Comparison of ENCODE assay signal across 7 mouse cellular contexts in genomic region chr3:89391663-89392511, GRCm38 (mm10). TPM values are rescaled to one million over a fixed set of nuclear protein-coding genes. Genes with fewer than 3 reads are reported as not detected.
DNase-seq lines count a peak whose midpoint lies in the region; ATAC-seq and TF ChIP-seq lines count a peak whose summit lies in the region.

No protein-coding gene starts in this region.

- H3K4me2 ChIP-seq in embryonic facial prominence, embryonic 15.5 days (replicated peaks): peak overlapping the region; percentile 98
- peak overlapping the region; percentile 100 for H3K4me2 ChIP-seq in limb, embryonic 12.5 days
- H3K4me2 ChIP-seq in midbrain, postnatal 0 days (ENCODE audit: low read depth, low read length, poor library complexity, severe bottlenecking): peak overlapping the region; percentile 100

- H3K4me1 ChIP-seq in embryonic facial prominence, embryonic 15.5 days: peaks cover 87% of the 10 kb centered on the region
- peaks cover 64% of the 10 kb centered on the region for H3K4me1 ChIP-seq in limb, embryonic 12.5 days (replicated peaks)
- peaks cover 19% of the 10 kb centered on the region for H3K4me1 ChIP-seq in midbrain, postnatal 0 days (ENCODE audit: insufficient read depth, low read length)

- peak overlapping the region; percentile 58 for H3K4me3 ChIP-seq in embryonic facial prominence, embryonic 15.5 days (replicated peaks)
- H3K4me3 ChIP-seq in limb, embryonic 12.5 days (replicated peaks): peak overlapping the region; percentile 53
- H3K4me3 ChIP-seq in midbrain, postnatal 0 days (ENCODE audit: low read depth, low read length): peak overlapping the region; percentile 54

- under 1% methylated on average over 56 of the region's 56 CpGs for WGBS in embryonic facial prominence, embryonic 15.5 days
- WGBS in limb, embryonic 12.5 days: under 1% methylated on average over 53 of the region's 56 CpGs
- WGBS in midbrain, postnatal 0 days: under 1% methylated on average over 47 of the region's 56 CpGs

- H3K27ac ChIP-seq in embryonic facial prominence, embryonic 15.5 days (replicated peaks): peak overlapping the region; percentile 85
- no peak overlapping the region for H3K27ac ChIP-seq in limb, embryonic 12.5 days
- H3K27ac ChIP-seq in midbrain, postnatal 0 days (ENCODE audit: low read depth, low read length): 0 out of 2 replicates have a peak overlapping the region, but pooled peaks have one; percentile 38

- H3K9me3 ChIP-seq in embryonic facial prominence, embryonic 15.5 days (replicated peaks): no peaks in the 10 kb centered on the region
- H3K9me3 ChIP-seq in limb, embryonic 12.5 days: no peaks in the 10 kb centered on the region
- H3K9me3 ChIP-seq in midbrain, postnatal 0 days (ENCODE audit: low read length): no peaks in the 10 kb centered on the region

- TF ChIP-seq CTCF in midbrain, postnatal 0 days (IDR thresholded peaks at IDR 0.05): peak; percentile 25

- H3K36me3 ChIP-seq in embryonic facial prominence, embryonic 15.5 days: no peaks in the 10 kb centered on the region
- no peaks in the 10 kb centered on the region for H3K36me3 ChIP-seq in limb, embryonic 12.5 days
- H3K36me3 ChIP-seq in midbrain, postnatal 0 days (ENCODE audit: insufficient read depth, low read length): no peaks in the 10 kb centered on the region

- no peak for ATAC-seq in embryonic facial prominence, embryonic 15.5 days (ENCODE audit: insufficient number of reproducible peaks, low FRiP score, low TSS enrichment, low read depth)
- ATAC-seq in limb, embryonic 12.5 days (ENCODE audit: insufficient number of reproducible peaks, insufficient read depth, low FRiP score, low TSS enrichment, low read depth): no peak
- no peak for ATAC-seq in midbrain, postnatal 0 days (ENCODE audit: low FRiP score)

- peak overlapping the region; percentile 44 for H3K9ac ChIP-seq in embryonic facial prominence, embryonic 15.5 days
- H3K9ac ChIP-seq in limb, embryonic 12.5 days (replicated peaks): peak overlapping the region; percentile 54; the same call in 1 of the 2 replicates
- H3K9ac ChIP-seq in midbrain, postnatal 0 days (replicated peaks; ENCODE audit: low read length, poor library complexity, severe bottlenecking): peak overlapping the region; percentile 61

- peak; percentile 67 for DNase-seq in ES-CJ7 (ENCODE audit: low read depth, low spot score)
- DNase-seq in adrenal gland, adult 2 months: peak; percentile 91
- peak; percentile 57 to 80 for DNase-seq in heart, postnatal 36 days
- DNase-seq in midbrain, postnatal 0 days (ENCODE audit: low spot score): peak; percentile 27
- peak; percentile 54 for DNase-seq in yolk sac, embryonic 10.5 days (ENCODE audit: low spot score)

- intact Hi-C loops in heart, postnatal 36 days (cut with DNase I): loop anchor here (2.0 kb wide), 1 partner anchor 13 kb away; no protein-coding TSS in a partner anchor

- H3K27me3 ChIP-seq in embryonic facial prominence, embryonic 15.5 days: no peaks in the 10 kb centered on the region
- peaks cover 26% of the 10 kb centered on the region for H3K27me3 ChIP-seq in limb, embryonic 12.5 days
- peaks cover 14% of the 10 kb centered on the region; the same call in 1 of the 2 replicates for H3K27me3 ChIP-seq in midbrain, postnatal 0 days (ENCODE audit: insufficient read depth, low read length)

RNA-seq across cellular contexts. Expression of gene Zbtb7b, which starts 2.7 kb away (rescaled TPM):
- 100 to 1,000 TPM in 1 of 2 experiments, 10 to 100 TPM in 1; 84.0 to 102 TPM for total RNA-seq in adrenal gland, adult 2 months (2021)
- 117 and 121 TPM in 2 replicates for polyA plus RNA-seq in adrenal gland, adult 2 months (2012; rRNA removed)
- polyA plus RNA-seq in embryonic facial prominence, embryonic 15.5 days (2015; fragmentation: Nextera tagmentation; extraction: Ambion mirVana): 8.2 and 9.0 TPM in 2 replicates
- 10 to 100 TPM; 20.8 to 23.5 TPM for total RNA-seq in heart, postnatal 36 days (2021)
- 0.79 and 1.2 TPM in 2 replicates for polyA plus RNA-seq in limb, embryonic 12.5 days (2016; fragmentation: Nextera tagmentation; extraction: Ambion mirVana)
- total RNA-seq in midbrain, postnatal 0 days (2014; rRNA removed): 2.2 and 4.4 TPM in 2 replicates
- polyA plus RNA-seq in midbrain, postnatal 0 days (2015; fragmentation: Nextera tagmentation; extraction: Ambion mirVana): 0.53 and 0.88 TPM in 2 replicates

RNA-seq across cellular contexts. Expression of gene Lenep, which starts 10.7 kb away (rescaled TPM):
- 1 to 10 TPM; 1.7 to 1.8 TPM for total RNA-seq in adrenal gland, adult 2 months (2021)
- polyA plus RNA-seq in adrenal gland, adult 2 months (2012; rRNA removed): 0.58 TPM in 1 of 2 replicates, not detected in the other
- 0.25 and 0.91 TPM in 2 replicates for polyA plus RNA-seq in embryonic facial prominence, embryonic 15.5 days (2015; fragmentation: Nextera tagmentation; extraction: Ambion mirVana)
- under 1 TPM; 0.24 to 0.72 TPM for total RNA-seq in heart, postnatal 36 days (2021)
- polyA plus RNA-seq in limb, embryonic 12.5 days (2016; fragmentation: Nextera tagmentation; extraction: Ambion mirVana): 1.0 TPM in 1 of 2 replicates, not detected in the other
- 1.8 and 2.3 TPM in 2 replicates for total RNA-seq in midbrain, postnatal 0 days (2014; rRNA removed)
- 0.27 TPM in 1 of 2 replicates, not detected in the other for polyA plus RNA-seq in midbrain, postnatal 0 days (2015; fragmentation: Nextera tagmentation; extraction: Ambion mirVana)

RNA-seq across cellular contexts. Expression of gene Flad1, which starts 19.8 kb away (rescaled TPM):
- 10 to 100 TPM; 32.2 to 50.7 TPM for total RNA-seq in adrenal gland, adult 2 months (2021)
- polyA plus RNA-seq in adrenal gland, adult 2 months (2012; rRNA removed): 33.2 and 45.2 TPM in 2 replicates
- 28.5 and 34.6 TPM in 2 replicates for polyA plus RNA-seq in embryonic facial prominence, embryonic 15.5 days (2015; fragmentation: Nextera tagmentation; extraction: Ambion mirVana)
- total RNA-seq in heart, postnatal 36 days (2021): 10 to 100 TPM; 44.0 to 55.1 TPM
- polyA plus RNA-seq in limb, embryonic 12.5 days (2016; fragmentation: Nextera tagmentation; extraction: Ambion mirVana): 25.0 and 26.4 TPM in 2 replicates
- total RNA-seq in midbrain, postnatal 0 days (2014; rRNA removed): 32.0 and 34.1 TPM in 2 replicates
- 26.0 and 29.3 TPM in 2 replicates for polyA plus RNA-seq in midbrain, postnatal 0 days (2015; fragmentation: Nextera tagmentation; extraction: Ambion mirVana)

RNA-seq across cellular contexts. Expression of gene Cks1b, which starts 26.3 kb away (rescaled TPM):
- 10 to 100 TPM; 17.3 to 21.5 TPM for total RNA-seq in adrenal gland, adult 2 months (2021)
- 9.3 and 9.7 TPM in 2 replicates for polyA plus RNA-seq in adrenal gland, adult 2 months (2012; rRNA removed)
- 342 and 356 TPM in 2 replicates for polyA plus RNA-seq in embryonic facial prominence, embryonic 15.5 days (2015; fragmentation: Nextera tagmentation; extraction: Ambion mirVana)
- 1 to 10 TPM; 5.1 to 5.4 TPM for total RNA-seq in heart, postnatal 36 days (2021)
- 585 and 619 TPM in 2 replicates for polyA plus RNA-seq in limb, embryonic 12.5 days (2016; fragmentation: Nextera tagmentation; extraction: Ambion mirVana)
- total RNA-seq in midbrain, postnatal 0 days (2014; rRNA removed): 22.4 and 29.2 TPM in 2 replicates
- polyA plus RNA-seq in midbrain, postnatal 0 days (2015; fragmentation: Nextera tagmentation; extraction: Ambion mirVana): 68.6 and 69.6 TPM in 2 replicates

RNA-seq across cellular contexts. Expression of gene Shc1, which starts 26.4 kb away (rescaled TPM):
- total RNA-seq in adrenal gland, adult 2 months (2021): 100 to 1,000 TPM in 1 of 2 experiments, 10 to 100 TPM in 1; 69.6 to 113 TPM
- polyA plus RNA-seq in adrenal gland, adult 2 months (2012; rRNA removed): 62.6 and 67.4 TPM in 2 replicates
- 110 and 113 TPM in 2 replicates for polyA plus RNA-seq in embryonic facial prominence, embryonic 15.5 days (2015; fragmentation: Nextera tagmentation; extraction: Ambion mirVana)
- total RNA-seq in heart, postnatal 36 days (2021): 10 to 100 TPM; 34.1 to 36.6 TPM
- 84.4 and 90.9 TPM in 2 replicates for polyA plus RNA-seq in limb, embryonic 12.5 days (2016; fragmentation: Nextera tagmentation; extraction: Ambion mirVana)
- 21.7 and 24.9 TPM in 2 replicates for total RNA-seq in midbrain, postnatal 0 days (2014; rRNA removed)
- 11.0 and 12.7 TPM in 2 replicates for polyA plus RNA-seq in midbrain, postnatal 0 days (2015; fragmentation: Nextera tagmentation; extraction: Ambion mirVana)

Comparison
In these comparisons a context has a peak if more than half of its experiments do, and no peak if none do; other contexts are left out.
1. DNase-seq: peak in every context shown above with its lines; median percentile 91 in adrenal gland, adult 2 months; 68 in heart, postnatal 36 days; 67 in ES-CJ7; 54 in yolk sac, embryonic 10.5 days; 27 in midbrain, postnatal 0 days.
2. RNA of gene Zbtb7b, which starts 2.7 kb away (polyA plus RNA-seq): 117 to 121 TPM in adrenal gland, adult 2 months; 8.2 to 9.0 TPM in embryonic facial prominence, embryonic 15.5 days, 0.79 to 1.2 TPM in limb, embryonic 12.5 days and 0.53 to 0.88 TPM in midbrain, postnatal 0 days; every median in the first group is over 10 times any median in the second.
3. Peak in every context shown above with its lines, with median percentiles within 50 percentile points of each other: H3K4me2 ChIP-seq, H3K4me3 ChIP-seq and H3K9ac ChIP-seq.